Mouse (Mus musculus) adrenal gland (tissue): ENCODE measurements around the gene Gm48552.

Experiments used
- intact Hi-C: fragments of 180-260 bp; cut with DNase I; formaldehyde crosslinking; loops from one replicate; pipeline ENCODE4 v1.15.1; 2025

Gm48552 gene

GRCm38 (mm10) chr10:81404720-81405119, 15.9 kb downstream of the Gm48552 start:
- intact Hi-C loops, result no loop called here

GRCm38 (mm10) chr10:81405588-81406201, 16.9 kb downstream of the Gm48552 start:
- intact Hi-C loops, result loop anchor here (1.0 kb wide), 1 partner anchor 10 kb away; no protein-coding TSS in a partner anchor

GRCm38 (mm10) chr10:81406504-81407440, 18.0 kb downstream of the Gm48552 start:
- intact Hi-C loops, result loop anchor here (1.0 kb wide), 1 partner anchor 11 kb away; no protein-coding TSS in a partner anchor

GRCm38 (mm10) chr10:81407539-81408423, 19.0 kb downstream of the Gm48552 start:
- intact Hi-C loops, result no loop called here

- intact Hi-C loops, result no loop called here
Observed at GRCm38 (mm10) chr10:81408424-81408729, 19.6 kb downstream of the Gm48552 start.

GRCm38 (mm10) chr10:81408871-81409291, 20.1 kb downstream of the Gm48552 start:
- intact Hi-C loops, result no loop called here

GRCm38 (mm10) chr10:81409330-81409729, 20.5 kb downstream of the Gm48552 start:
- intact Hi-C loops, result no loop called here

GRCm38 (mm10) chr10:81410350-81410749, 21.5 kb downstream of the Gm48552 start:
- intact Hi-C loops, result no loop called here

GRCm38 (mm10) chr10:81410981-81411380, 22.2 kb downstream of the Gm48552 start:
- intact Hi-C loops, result no loop called here

- intact Hi-C loops, result no loop called here
Observed at GRCm38 (mm10) chr10:81411471-81412400, 22.9 kb downstream of the Gm48552 start.

- intact Hi-C loops, result no loop called here
Observed at GRCm38 (mm10) chr10:81412586-81413309, 23.9 kb downstream of the Gm48552 start.

GRCm38 (mm10) chr10:81413310-81414261, 24.8 kb downstream of the Gm48552 start:
- intact Hi-C loops, result no loop called here

GRCm38 (mm10) chr10:81414682-81415081, 25.9 kb downstream of the Gm48552 start:
- intact Hi-C loops, result no loop called here

- intact Hi-C loops, result no loop called here
Observed at GRCm38 (mm10) chr10:81415146-81415545, 26.3 kb downstream of the Gm48552 start.

GRCm38 (mm10) chr10:81415549-81416310, 26.9 kb downstream of the Gm48552 start:
- intact Hi-C loops, result no loop called here

- intact Hi-C loops, result no loop called here
Observed at GRCm38 (mm10) chr10:81416581-81417226, 27.9 kb downstream of the Gm48552 start.
